Mouse (Mus musculus) CH12.LX (cell line): ENCODE data around the gene 1700028K03Rik. TPM values are rescaled to one million over a fixed set of nuclear protein-coding genes. Genes with fewer than 3 reads are reported as not detected.

Experiments used
- DNase-seq: peaks from one replicate; pipeline ENCODE4 v3.0.0-alpha.2; 2013; ENCODE audit errors: extremely low read depth
- H3K27ac ChIP-seq: 2 replicates; pipeline ENCODE4 v1.5.1; 2012; ENCODE audit warnings: low read depth, mild to moderate bottlenecking, control low read depth, moderate library complexity; ENCODE audit not compliant: insufficient read depth
- H3K27me3 ChIP-seq: replicated peaks from 2 replicates; pipeline ENCODE3; 2012; ENCODE audit warnings: inconsistent platforms
- H3K36me3 ChIP-seq, 2 experiments: replicated peaks in 1 of 2; 2 replicates each; pipeline versions ENCODE3 to v1.6.1; 2012; ENCODE audit warnings: inconsistent platforms in 1 of 2, low read length in 1 of 2, mild to moderate bottlenecking in 1 of 2, mixed read lengths in 1 of 2, moderate library complexity in 1 of 2; ENCODE audit not compliant: control insufficient read depth in 1 of 2, insufficient read depth in 1 of 2
- H3K4me1 ChIP-seq, 2 experiments: 2 replicates each; pipeline ENCODE4 v1.6.1; 2012; ENCODE audit warnings: inconsistent platforms in 1 of 2, moderate library complexity in 1 of 2; ENCODE audit not compliant: insufficient read depth in 2 of 2, control insufficient read depth in 1 of 2
- H3K4me2 ChIP-seq: 2 replicates; pipeline ENCODE4 v1.6.1; 2012; ENCODE audit warnings: low read depth, mild to moderate bottlenecking, control low read depth; ENCODE audit not compliant: poor library complexity, insufficient read depth, severe bottlenecking
- H3K4me3 ChIP-seq, 3 experiments: fragments of 150-350 bp in 1 of 3; sonication (generic) in 1 of 3; replicated peaks in 1 of 3; 2 replicates each; pipeline versions ENCODE3 to v1.5.1; 2011 to 2012; ENCODE audit warnings: low read depth in 2 of 3, low read length in 2 of 3, mild to moderate bottlenecking in 2 of 3, moderate library complexity in 2 of 3, control low read depth in 1 of 3, improper control_type of control experiment in 1 of 3, inconsistent platforms in 1 of 3, mixed read lengths in 1 of 3; ENCODE audit not compliant: poor library complexity in 1 of 3
- H3K79me2 ChIP-seq: replicated peaks from 2 replicates; pipeline ENCODE4 v1.6.1; 2012; ENCODE audit warnings: mild to moderate bottlenecking, moderate library complexity; ENCODE audit not compliant: control insufficient read depth, poor library complexity, insufficient read depth, severe bottlenecking; ENCODE audit errors: extremely low read depth
- H3K9ac ChIP-seq: 2 replicates; pipeline ENCODE4 v1.6.1; 2012; ENCODE audit warnings: low read depth, mild to moderate bottlenecking, control low read depth, moderate library complexity; ENCODE audit not compliant: insufficient read depth
- H3K9me3 ChIP-seq: replicated peaks from 2 replicates; pipeline ENCODE3; 2012; ENCODE audit warnings: low read length, inconsistent platforms, mixed read lengths
- E2F4 ChIP-seq: IDR thresholded peaks from 2 replicates; pipeline ENCODE4 v1.6.1; 2011; ENCODE audit warnings: low read depth, low read length, improper control_type of control experiment; ENCODE audit not compliant: insufficient replicate concordance
- KAT2A ChIP-seq: IDR thresholded peaks from 2 replicates; pipeline ENCODE4 v1.6.1; 2012; ENCODE audit warnings: low read length, improper control_type of control experiment, inconsistent platforms; ENCODE audit not compliant: insufficient replicate concordance
- MAX ChIP-seq: IDR thresholded peaks from 2 replicates; pipeline ENCODE4 v1.6.1; 2011; ENCODE audit warnings: low read length, improper control_type of control experiment
- MYC ChIP-seq: IDR thresholded peaks from 2 replicates; pipeline ENCODE4 v1.6.1; 2011; ENCODE audit warnings: low read depth, mild to moderate bottlenecking, improper control_type of control experiment, low read length
- POLR2A ChIP-seq: IDR thresholded peaks from 2 replicates; pipeline ENCODE4 v1.6.1; 2011; ENCODE audit warnings: low read depth, mild to moderate bottlenecking, improper control_type of control experiment, low read length
- RCOR1 ChIP-seq: conservative IDR thresholded peaks from 2 replicates; pipeline ENCODE4 v1.6.1; 2012; ENCODE audit warnings: low read depth, mild to moderate bottlenecking, inconsistent platforms, low read length, improper control_type of control experiment
- SIN3A ChIP-seq: IDR thresholded peaks from 2 replicates; pipeline ENCODE4 v1.6.1; 2012; ENCODE audit warnings: low read length, improper control_type of control experiment, inconsistent platforms
- UBTF ChIP-seq: IDR thresholded peaks from 2 replicates; pipeline ENCODE4 v1.6.1; 2012; ENCODE audit warnings: low read depth, mild to moderate bottlenecking, inconsistent platforms, low read length, improper control_type of control experiment, moderate library complexity
- USF2 ChIP-seq: conservative IDR thresholded peaks from 2 replicates; pipeline ENCODE4 v1.6.1; 2011; ENCODE audit warnings: low read depth, low read length, improper control_type of control experiment
- ZKSCAN1 ChIP-seq: IDR thresholded peaks from 2 replicates; pipeline ENCODE4 v1.6.1; 2012; ENCODE audit warnings: low read depth, inconsistent platforms, low read length, improper control_type of control experiment, borderline replicate concordance
- ZNF384 ChIP-seq: IDR thresholded peaks from 2 replicates; pipeline ENCODE4 v1.6.1; 2012; ENCODE audit warnings: low read depth, low read length, improper control_type of control experiment, inconsistent platforms
- dilution Hi-C: fragments of 300-500 bp; cut with MboI; formaldehyde crosslinking; loops from 2 replicates; pipeline ENCODE4 v1.14.3; 2020; ENCODE audit warnings: low sequenced_read_pairs; ENCODE audit not compliant: extremely low pct_unique_long_range_greater_than_20kb, extremely low pct_ligation_motif_present
- in situ Hi-C: fragments of 300-500 bp; cut with MboI; formaldehyde crosslinking; loops from 3 replicates; pipeline ENCODE4 v1.14.3; 2019; ENCODE audit warnings: low sequenced_read_pairs, low pct_ligation_motif_present, low pct_unique_long_range_greater_than_20kb, mixed read lengths
- polyA plus RNA-seq: library from polyadenylated mRNA; unstranded; fragments of >175 nt; gene quantifications from 2 replicates; pipeline ENCODE4 v1.2.1, GENCODE M21; 2012; ENCODE audit warnings: low read depth; ENCODE audit not compliant: insufficient read length
- total RNA-seq, 2 experiments: library from RNA; depleted of rRNA; stranded (reverse); fragments of 300-350 nt in 1 of 2; fragments of >200 nt in 1 of 2; gene quantifications; 2 replicates each; pipeline ENCODE4 v1.2.3; 2012 to 2014

The 1700028K03Rik gene
- total and polyA plus RNA-seq, 3 experiments = not detected

DNA sequence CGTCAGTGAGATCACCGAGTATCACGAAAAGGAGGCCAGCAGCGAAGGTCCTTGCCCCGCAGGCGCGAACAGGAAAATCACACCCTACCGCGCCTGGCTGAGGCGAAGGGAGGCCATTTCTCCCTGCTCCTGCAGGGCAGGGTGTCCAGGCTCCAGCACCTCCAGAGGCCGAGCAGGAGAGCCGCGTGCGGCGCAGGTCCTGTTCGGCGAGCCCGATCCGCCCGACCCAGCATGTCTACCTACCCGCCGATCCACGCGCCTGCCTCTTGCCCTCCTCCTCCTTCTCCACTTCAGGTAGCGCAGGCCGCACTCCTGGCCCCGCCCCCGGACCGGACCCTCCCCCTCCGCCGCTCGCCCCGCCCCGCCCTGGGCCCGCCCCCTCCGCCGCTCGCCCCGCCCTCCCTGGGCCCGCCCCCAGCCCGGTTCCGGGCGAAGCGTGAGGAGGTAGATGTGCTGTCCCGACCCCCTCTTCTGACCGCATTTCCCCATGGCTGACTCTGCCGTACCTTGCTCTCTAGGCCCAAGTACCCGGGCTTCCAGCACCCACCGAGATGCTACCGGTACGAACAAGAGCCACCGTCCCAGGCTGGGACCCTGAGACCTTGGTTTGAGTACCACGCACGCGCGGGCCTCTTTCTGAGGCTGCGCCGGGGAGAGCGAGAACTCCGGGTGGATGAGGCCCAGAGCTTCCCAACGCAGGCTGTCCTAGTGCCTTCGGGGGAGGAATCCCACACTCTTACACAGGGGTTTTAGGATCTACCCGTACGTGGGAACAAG, 63.0 kb downstream of the 1700028K03Rik start, which contains the start of the genes Rpap2 and Glmn (continued):
- TF ChIP-seq POLR2A (peak; percentile 94), E2F4 (0 out of 2 replicates have a peak, but pooled peaks have one; percentile 14), RCOR1 (no peak), ZKSCAN1 (no peak), USF2 (no peak), UBTF (no peak; the same call in 1 of the 2 replicates)
- TF ChIP-seq, all 38 proteins: peak for 14

DNA sequence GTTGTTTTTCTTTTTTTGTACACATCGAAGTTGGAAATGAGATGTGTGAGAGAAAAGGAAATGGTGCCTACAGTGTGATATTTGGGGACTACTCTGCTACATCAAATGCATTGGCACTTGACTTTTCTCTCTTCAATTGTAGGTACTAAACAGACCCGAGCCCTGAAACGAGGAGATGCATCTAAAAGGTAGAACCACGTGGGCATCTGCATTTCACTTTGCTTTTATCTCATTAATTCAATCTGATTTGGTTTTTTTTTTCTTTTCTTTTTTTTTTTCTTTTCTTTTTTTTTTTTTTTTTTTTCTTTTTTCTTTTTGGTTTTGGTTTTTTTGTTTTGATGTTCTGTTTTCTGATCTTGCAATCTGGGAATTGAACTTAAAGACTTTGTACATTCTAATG, 63.9 kb downstream of the 1700028K03Rik start:
- dilution Hi-C loops (no loop called here), in situ Hi-C loops (no loop called here)
- Histone ChIP-seq H3K4me1 (peaks cover 9 to 38% of the 10 kb centered on the region in 2 experiments), H3K9me3 (no peaks in the 10 kb centered on the region), H3K9ac (peak overlapping the region; percentile 81), H3K4me2 (peak overlapping the region; percentile 96), H3K36me3 (peaks cover 18 to 41% of the 10 kb centered on the region in 2 experiments), H3K4me3 (peak overlapping the region; percentile 81 to 98 (median 91)), H3K79me2 (peaks cover 3% of the 10 kb centered on the region; the same call in 1 of the 2 replicates), H3K27ac (no peak overlapping the region), H3K27me3 (no peaks in the 10 kb centered on the region)
- peak; percentile 18 for DNase-seq
- TF ChIP-seq MYC (0 out of 2 replicates have a peak, but pooled peaks have one; percentile 22), MAX (peak; percentile 31), KAT2A (no peak), ZNF384 (peak; percentile 66), SIN3A (peak; percentile 13; the same call in 1 of the 2 replicates)

Other genes starting within 250 kb of the 1700028K03Rik start
- 0.25 and 0.30 TPM in 2 replicates for gene Tgfbr3, start 245.1 kb upstream of the 1700028K03Rik start, total RNA-seq (2012; rRNA removed)
- 0.09 and 0.46 TPM in 2 replicates for gene Tgfbr3, start 245.1 kb upstream of the 1700028K03Rik start, total RNA-seq (2014; rRNA removed)
- 0.10 and 0.13 TPM in 2 replicates for gene Tgfbr3, start 245.1 kb upstream of the 1700028K03Rik start, polyA plus RNA-seq
- 0.71 and 0.98 TPM in 2 replicates for gene Brdt, start 203.6 kb upstream of the 1700028K03Rik start, total RNA-seq (2012; rRNA removed)
- gene Brdt, start 203.6 kb upstream of the 1700028K03Rik start, total RNA-seq (2014; rRNA removed) = 0.45 and 0.59 TPM in 2 replicates
- gene Brdt, start 203.6 kb upstream of the 1700028K03Rik start, polyA plus RNA-seq = 0.56 and 1.0 TPM in 2 replicates
- gene Ephx4, start 132.0 kb upstream of the 1700028K03Rik start, total RNA-seq (2012; rRNA removed) = 0.71 and 0.81 TPM in 2 replicates
- gene Ephx4, start 132.0 kb upstream of the 1700028K03Rik start, total RNA-seq (2014; rRNA removed) = not detected in 2 replicates
- gene Ephx4, start 132.0 kb upstream of the 1700028K03Rik start, polyA plus RNA-seq = not detected in 2 replicates
- not detected in 2 replicates for gene Lpcat2b, start 103.2 kb upstream of the 1700028K03Rik start, total RNA-seq (2012; rRNA removed)
- gene Lpcat2b, start 103.2 kb upstream of the 1700028K03Rik start, total RNA-seq (2014; rRNA removed) = not detected in 2 replicates
- not detected in 2 replicates for gene Lpcat2b, start 103.2 kb upstream of the 1700028K03Rik start, polyA plus RNA-seq
- gene Btbd8, start 96.7 kb upstream of the 1700028K03Rik start, total RNA-seq (2012; rRNA removed) = 4.8 and 5.9 TPM in 2 replicates
- gene Btbd8, start 96.7 kb upstream of the 1700028K03Rik start, total RNA-seq (2014; rRNA removed) = 5.1 TPM in 2 replicates
- 3.9 and 5.2 TPM in 2 replicates for gene Btbd8, start 96.7 kb upstream of the 1700028K03Rik start, polyA plus RNA-seq
- 0.17 TPM in 2 replicates for gene Gm42669, start 27.1 kb upstream of the 1700028K03Rik start, total RNA-seq (2012; rRNA removed)
- gene Gm42669, start 27.1 kb upstream of the 1700028K03Rik start, total RNA-seq (2014; rRNA removed) = not detected in 2 replicates
- gene Gm42669, start 27.1 kb upstream of the 1700028K03Rik start, polyA plus RNA-seq = 0.95 and 1.0 TPM in 2 replicates
- 24.3 and 27.0 TPM in 2 replicates for gene Rpap2, start 62.7 kb downstream of the 1700028K03Rik start, total RNA-seq (2012; rRNA removed)
- 38.1 and 42.7 TPM in 2 replicates for gene Rpap2, start 62.7 kb downstream of the 1700028K03Rik start, total RNA-seq (2014; rRNA removed)
- gene Rpap2, start 62.7 kb downstream of the 1700028K03Rik start, polyA plus RNA-seq = 28.3 and 31.0 TPM in 2 replicates
- gene Glmn, start 63.2 kb downstream of the 1700028K03Rik start, total RNA-seq (2012; rRNA removed) = 11.6 and 16.9 TPM in 2 replicates
- gene Glmn, start 63.2 kb downstream of the 1700028K03Rik start, total RNA-seq (2014; rRNA removed) = 28.2 and 32.2 TPM in 2 replicates
- gene Glmn, start 63.2 kb downstream of the 1700028K03Rik start, polyA plus RNA-seq = 25.1 and 29.1 TPM in 2 replicates
- 1.2 and 1.4 TPM in 2 replicates for gene Gfi1, start 191.3 kb downstream of the 1700028K03Rik start, total RNA-seq (2012; rRNA removed)
- gene Gfi1, start 191.3 kb downstream of the 1700028K03Rik start, total RNA-seq (2014; rRNA removed) = 1.5 TPM in 2 replicates
- gene Gfi1, start 191.3 kb downstream of the 1700028K03Rik start, polyA plus RNA-seq = 0.99 and 1.2 TPM in 2 replicates